Mouse (Mus musculus) fat pad, adult 2 months (tissue): ENCODE data around the gene Coq2.

Experiments used
- DNase-seq: peaks from one replicate; pipeline ENCODE4 v3.0.0-alpha.2; 2011; ENCODE audit warnings: low read depth, low spot score; ENCODE audit errors: extremely low read depth

The Coq2 gene

GRCm38 (mm10) chr5:100621876-100622508, 52.9 kb downstream of the Coq2 start:
- no peak for DNase-seq

GRCm38 (mm10) chr5:100620952-100621351, 54.0 kb downstream of the Coq2 start:
- no peak for DNase-seq

GRCm38 (mm10) chr5:100619586-100620275, 55.2 kb downstream of the Coq2 start:
- no peak for DNase-seq

- no peak for DNase-seq
These were observed 60.8 kb downstream of the Coq2 start for GRCm38 (mm10) chr5:100613896-100614768.

GRCm38 (mm10) chr5:100607868-100608267, 67.1 kb downstream of the Coq2 start:
- DNase-seq, result no peak

DNA sequence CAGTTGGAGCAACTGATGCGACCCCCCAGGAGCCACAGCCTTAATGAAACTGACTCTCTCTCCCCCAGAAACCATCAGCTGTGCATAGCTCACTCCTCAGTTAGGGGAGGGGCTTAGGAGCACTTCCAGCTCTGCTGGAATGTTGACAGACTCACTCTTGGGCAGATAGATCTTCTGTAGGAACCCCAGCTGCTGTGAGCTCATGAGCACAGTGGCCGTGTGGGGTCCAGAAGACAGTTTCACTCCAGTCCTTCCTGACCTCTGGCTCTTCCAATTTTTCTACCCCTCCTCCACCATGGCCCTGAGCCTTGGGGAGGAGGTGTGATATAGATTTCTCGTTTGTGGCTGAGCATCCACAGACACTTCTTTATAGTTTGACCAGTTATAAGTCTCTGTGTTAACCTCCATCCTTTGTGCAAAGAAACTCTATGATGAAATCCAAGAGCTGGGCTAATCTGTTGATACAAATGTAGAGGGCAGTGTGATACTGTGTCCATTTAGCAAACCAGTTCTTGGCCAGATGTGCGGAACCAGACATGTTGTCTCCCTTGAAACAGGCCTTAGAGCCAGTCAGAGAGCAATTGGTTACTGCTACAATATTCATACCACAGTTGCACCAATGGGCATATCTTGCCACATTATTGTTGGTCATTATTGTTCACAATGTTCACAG, 67.7 kb downstream of the Coq2 start:
- no peak for DNase-seq

DNA sequence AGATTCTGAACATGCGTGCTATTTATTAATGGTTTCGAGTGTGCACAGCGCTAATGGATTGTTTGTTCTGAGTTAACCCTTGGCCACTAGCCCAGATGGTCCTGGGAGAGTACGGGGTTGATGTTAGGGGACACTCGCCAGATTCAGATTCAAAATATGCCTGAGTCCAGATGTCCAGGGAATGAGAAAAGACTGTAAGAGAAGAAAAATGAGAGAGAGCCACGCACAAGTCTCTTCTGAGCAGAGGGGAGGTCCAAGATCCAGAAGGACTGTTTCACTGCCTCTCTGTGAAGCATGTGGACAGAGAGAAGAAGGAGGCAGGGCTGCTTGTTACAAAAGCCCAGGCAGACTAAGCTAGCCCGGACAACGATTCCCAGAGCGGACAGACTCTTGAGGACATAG, 69.1 kb downstream of the Coq2 start:
- no peak for DNase-seq
